Mouse (Mus musculus): ENCODE data around the gene Tmed10.

- no peak for TF ChIP-seq CTCF (conservative IDR thresholded peaks at IDR 0.05 in 1 of 2, IDR thresholded peaks at IDR 0.05 in 1 of 2; ENCODE audit: low read depth in 2 of 2, low read length in 2 of 2)
- no peak for TF ChIP-seq POLR2AphosphoS2 (IDR thresholded peaks at IDR 0.05; ENCODE audit: low read depth, low read length)
- TF ChIP-seq E2F4 (IDR thresholded peaks at IDR 0.05; ENCODE audit: insufficient replicate concordance, low read depth, low read length) = no peak
- TF ChIP-seq USF2 (conservative IDR thresholded peaks at IDR 0.05; ENCODE audit: low read depth, low read length) = no peak
- TF ChIP-seq CHD2 (IDR thresholded peaks at IDR 0.05; ENCODE audit: low read length) = no peak
- TF ChIP-seq POLR2A (IDR thresholded peaks at IDR 0.05; ENCODE audit: low read depth, low read length) = no peak
- TF ChIP-seq JUN (IDR thresholded peaks at IDR 0.05; ENCODE audit: insufficient read depth, low read depth, low read length) = no peak
- no peak for TF ChIP-seq MAFK (IDR thresholded peaks at IDR 0.05; ENCODE audit: insufficient replicate concordance, low read length)
- TF ChIP-seq HCFC1 (IDR thresholded peaks at IDR 0.05; ENCODE audit: low read depth, low read length) = no peak
- no peak for TF ChIP-seq MEF2A (IDR thresholded peaks at IDR 0.05; ENCODE audit: borderline replicate concordance, low read depth, low read length)
- no peak for TF ChIP-seq PAX5 (IDR thresholded peaks at IDR 0.05; ENCODE audit: low read length)
- no peak for TF ChIP-seq EP300 (IDR thresholded peaks at IDR 0.05; ENCODE audit: low read length)
- TF ChIP-seq GABPA (IDR thresholded peaks at IDR 0.05; ENCODE audit: insufficient replicate concordance, low read depth, low read length) = no peak
These were observed 47.9 kb upstream of the Tmed10 start for GRCm38 (mm10) chr12:85422536-85422935.

All from CH12.LX (cell line).